Mouse (Mus musculus): ENCODE results near the gene Wdr74. TPM values are rescaled to one million over a fixed set of nuclear protein-coding genes. Genes with fewer than 3 reads are reported as not detected.
"Not testable (repeated sequence)": the region's sequence is repeated elsewhere in the genome, so short reads cannot be mapped to it uniquely, and the experiment has no call there.

Wdr74 gene
- polyA plus RNA-seq, 1 experiment = 57.3 TPM

DNA sequence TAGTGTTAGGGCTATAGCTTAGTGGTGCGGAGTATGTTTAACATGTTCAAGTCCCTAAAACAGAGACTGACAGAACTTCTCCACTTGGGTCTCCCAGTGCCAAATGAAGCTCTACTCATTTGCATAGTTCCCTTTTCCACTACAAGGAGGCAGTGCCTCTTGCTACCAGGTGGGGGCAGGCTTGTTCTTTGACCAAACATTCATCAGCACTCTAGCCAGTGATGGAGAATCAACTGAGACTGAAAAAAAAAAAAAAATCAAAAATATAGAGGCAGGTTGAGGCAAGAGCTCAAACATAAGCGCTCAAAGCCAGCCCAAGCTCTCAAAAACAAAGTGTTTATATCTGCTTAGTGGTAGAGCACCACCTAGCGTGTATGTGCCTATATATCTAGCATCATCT lies 17.3 kb upstream of the Wdr74 start:
- no peak for TF ChIP-seq POLR2A (IDR thresholded peaks at IDR 0.05; ENCODE audit: borderline replicate concordance, extremely low read depth, insufficient read depth, insufficient read length, poor library complexity, severe bottlenecking)
- TF ChIP-seq CTCF (IDR thresholded peaks at IDR 0.05; ENCODE audit: borderline replicate concordance, extremely low read depth, insufficient read depth, insufficient read length) = peak; percentile 74; the same call in 1 of the 2 replicates
- peak; percentile 83 for DNase-seq (ENCODE audit: low read depth)

GRCm38 (mm10) chr19:8719037-8719436 lies 16.6 kb upstream of the Wdr74 start:
- DNase-seq (ENCODE audit: low read depth) = not testable (repeated sequence)

DNA sequence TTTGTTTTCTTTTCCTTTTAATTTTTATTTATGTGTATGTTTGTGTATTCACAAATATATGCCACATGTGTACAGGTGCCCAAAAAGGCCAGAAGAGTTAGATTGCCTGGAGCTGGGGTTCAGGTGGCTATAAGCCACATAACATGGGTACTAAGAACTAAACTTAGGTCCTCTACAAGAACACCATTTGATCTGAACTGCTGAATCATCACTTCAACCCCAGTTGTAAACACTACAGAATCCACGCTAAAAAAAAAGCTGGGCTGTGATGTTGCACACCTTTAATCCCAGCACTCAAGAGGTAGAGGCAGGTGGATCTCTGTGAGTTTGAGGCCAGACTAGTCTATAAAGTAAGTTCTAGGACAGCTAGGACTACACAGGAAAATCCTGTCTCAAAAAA lies 14.2 kb upstream of the Wdr74 start:
- DNase-seq (ENCODE audit: low read depth) = no peak
- no peak for TF ChIP-seq CTCF (IDR thresholded peaks at IDR 0.05; ENCODE audit: borderline replicate concordance, extremely low read depth, insufficient read depth, insufficient read length)
- no peak for TF ChIP-seq POLR2A (IDR thresholded peaks at IDR 0.05; ENCODE audit: borderline replicate concordance, extremely low read depth, insufficient read depth, insufficient read length, poor library complexity, severe bottlenecking)

- TF ChIP-seq CTCF (IDR thresholded peaks at IDR 0.05; ENCODE audit: borderline replicate concordance, extremely low read depth, insufficient read depth, insufficient read length) = no peak
- TF ChIP-seq POLR2A (IDR thresholded peaks at IDR 0.05; ENCODE audit: borderline replicate concordance, extremely low read depth, insufficient read depth, insufficient read length, poor library complexity, severe bottlenecking) = no peak
- no peak for DNase-seq (ENCODE audit: low read depth)
Measured at GRCm38 (mm10) chr19:8722021-8722420, 13.6 kb upstream of the Wdr74 start.

- no peak for TF ChIP-seq POLR2A (IDR thresholded peaks at IDR 0.05; ENCODE audit: borderline replicate concordance, extremely low read depth, insufficient read depth, insufficient read length, poor library complexity, severe bottlenecking)
- no peak for TF ChIP-seq CTCF (IDR thresholded peaks at IDR 0.05; ENCODE audit: borderline replicate concordance, extremely low read depth, insufficient read depth, insufficient read length)
- DNase-seq (ENCODE audit: low read depth) = no peak
Measured at GRCm38 (mm10) chr19:8722559-8722906, 13.1 kb upstream of the Wdr74 start.

- peak; percentile 99 for DNase-seq (ENCODE audit: low read depth)
- TF ChIP-seq POLR2A (IDR thresholded peaks at IDR 0.05; ENCODE audit: borderline replicate concordance, extremely low read depth, insufficient read depth, insufficient read length, poor library complexity, severe bottlenecking) (peak; percentile 73; the same call in 1 of the 2 replicates), CTCF (IDR thresholded peaks at IDR 0.05; ENCODE audit: borderline replicate concordance, extremely low read depth, insufficient read depth, insufficient read length) (no peak)
Measured at GRCm38 (mm10) chr19:8722907-8723573, 12.6 kb upstream of the Wdr74 start, which contains the start of gene Slc3a2. Gene Slc3a2, minus strand, starts transcription at chr19:8723369.

DNA sequence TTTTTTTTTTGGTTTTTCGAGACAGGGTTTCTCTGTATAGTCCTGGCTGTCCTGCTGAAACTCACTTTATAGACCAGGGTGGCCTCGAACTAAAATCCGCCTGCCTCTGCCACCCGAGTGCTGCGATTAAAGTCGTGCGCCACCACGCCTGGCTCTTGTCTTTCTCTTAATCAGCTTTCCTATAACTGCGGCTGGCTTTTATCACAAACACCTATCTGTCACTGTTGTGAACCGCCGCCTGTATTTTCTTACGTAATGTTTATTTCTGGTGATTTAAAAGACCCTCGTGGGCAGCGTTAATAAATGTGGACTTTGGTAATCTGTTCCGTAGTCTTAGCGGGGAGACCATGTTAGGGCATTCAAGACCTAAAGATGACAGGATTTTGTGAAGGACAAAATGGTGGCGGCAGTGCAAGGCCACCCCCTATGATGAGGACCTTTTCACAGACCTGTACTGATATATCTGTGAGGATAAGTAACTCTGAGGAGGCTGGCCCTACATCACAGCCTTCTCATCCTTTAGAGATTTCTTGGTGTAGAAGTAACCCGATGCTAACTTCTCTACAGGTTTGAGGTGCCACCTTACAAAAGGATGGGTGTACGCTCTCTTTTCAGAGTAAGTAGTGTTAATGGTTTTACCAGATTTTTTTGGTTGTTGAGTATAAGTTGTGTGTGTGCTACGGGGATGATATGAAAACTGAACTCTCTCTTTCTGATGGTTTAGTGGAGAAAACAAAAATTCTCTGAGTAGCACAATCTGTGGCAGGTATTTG lies 11.9 kb upstream of the Wdr74 start:
- TF ChIP-seq CTCF (IDR thresholded peaks at IDR 0.05; ENCODE audit: borderline replicate concordance, extremely low read depth, insufficient read depth, insufficient read length) (no peak), POLR2A (IDR thresholded peaks at IDR 0.05; ENCODE audit: borderline replicate concordance, extremely low read depth, insufficient read depth, insufficient read length, poor library complexity, severe bottlenecking) (no peak)
- DNase-seq (ENCODE audit: low read depth) = peak; percentile 41

- no peak for DNase-seq (ENCODE audit: low read depth)
- TF ChIP-seq CTCF (IDR thresholded peaks at IDR 0.05; ENCODE audit: borderline replicate concordance, extremely low read depth, insufficient read depth, insufficient read length) (no peak), POLR2A (IDR thresholded peaks at IDR 0.05; ENCODE audit: borderline replicate concordance, extremely low read depth, insufficient read depth, insufficient read length, poor library complexity, severe bottlenecking) (no peak)
Measured at GRCm38 (mm10) chr19:8724392-8724791, 11.2 kb upstream of the Wdr74 start.

DNA sequence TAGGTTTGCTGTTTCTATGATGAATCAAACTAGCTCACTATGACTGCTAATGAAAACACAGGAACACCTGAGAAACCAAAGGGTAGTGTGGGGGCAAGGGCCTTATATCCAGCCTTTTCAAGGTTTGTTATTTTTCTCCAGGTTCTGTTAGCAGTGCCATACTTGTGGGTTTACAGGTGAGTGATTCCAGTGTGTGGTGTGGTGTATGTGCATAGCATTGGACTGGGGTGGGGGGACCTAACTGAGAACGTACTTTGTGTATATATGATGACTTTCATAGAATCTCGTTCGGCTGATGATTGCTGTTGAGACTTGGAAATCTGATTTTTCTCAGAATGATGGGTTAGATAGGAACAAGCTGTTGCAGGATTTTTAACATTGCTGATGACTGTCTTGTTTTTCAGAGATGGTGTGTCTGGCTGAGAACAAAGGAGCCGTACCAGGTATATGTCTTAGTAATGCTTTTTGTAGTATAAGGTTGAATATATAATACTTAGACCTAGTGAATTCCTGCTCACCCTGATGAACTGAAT lies 10.5 kb upstream of the Wdr74 start:
- no peak for DNase-seq (ENCODE audit: low read depth)
- no peak for TF ChIP-seq POLR2A (IDR thresholded peaks at IDR 0.05; ENCODE audit: borderline replicate concordance, extremely low read depth, insufficient read depth, insufficient read length, poor library complexity, severe bottlenecking)
- TF ChIP-seq CTCF (IDR thresholded peaks at IDR 0.05; ENCODE audit: borderline replicate concordance, extremely low read depth, insufficient read depth, insufficient read length) = no peak

- no peak for DNase-seq (ENCODE audit: low read depth)
- TF ChIP-seq CTCF (IDR thresholded peaks at IDR 0.05; ENCODE audit: borderline replicate concordance, extremely low read depth, insufficient read depth, insufficient read length) = no peak
- TF ChIP-seq POLR2A (IDR thresholded peaks at IDR 0.05; ENCODE audit: borderline replicate concordance, extremely low read depth, insufficient read depth, insufficient read length, poor library complexity, severe bottlenecking) = no peak
Measured at GRCm38 (mm10) chr19:8726609-8727390, 8.8 kb upstream of the Wdr74 start.

GRCm38 (mm10) chr19:8727495-8728114 lies 8.0 kb upstream of the Wdr74 start:
- TF ChIP-seq POLR2A (IDR thresholded peaks at IDR 0.05; ENCODE audit: borderline replicate concordance, extremely low read depth, insufficient read depth, insufficient read length, poor library complexity, severe bottlenecking) (no peak), CTCF (IDR thresholded peaks at IDR 0.05; ENCODE audit: borderline replicate concordance, extremely low read depth, insufficient read depth, insufficient read length) (no peak)
- no peak for DNase-seq (ENCODE audit: low read depth)

- not testable (repeated sequence) for DNase-seq (ENCODE audit: low read depth)
Measured at GRCm38 (mm10) chr19:8728335-8729099, 7.1 kb upstream of the Wdr74 start.
